Mouse (Mus musculus) forebrain, postnatal 0 days (tissue): ENCODE results near the gene Krt28. TPM values are rescaled to one million over a fixed set of nuclear protein-coding genes. Genes with fewer than 3 reads are reported as not detected.
A peak's percentile ranks its signal among the peaks of the same experiment; 100 is the strongest.

Experiments
- ATAC-seq: fragments of 200-750 bp; cut with Nextera tagmentation; 2 replicates; pipeline ENCODE4 v1.8.0; 2017; ENCODE audit warnings: mild to moderate bottlenecking, moderate library complexity
- DNase-seq: peaks from one replicate; pipeline ENCODE4 v3.0.0-alpha.2; 2015
- H3K27ac ChIP-seq: fragments of 300-500 bp; sonication (generic); 2 replicates; pipeline ENCODE4 v1.5.1; 2014; ENCODE audit warnings: low read depth, mild to moderate bottlenecking, antibody characterized with exemption, low read length, moderate library complexity, mixed read lengths
- H3K27me3 ChIP-seq: fragments of 300-500 bp; sonication (generic); 2 replicates; pipeline ENCODE4 v1.6.1; 2014; ENCODE audit warnings: mild to moderate bottlenecking, low read length, mixed read lengths; ENCODE audit not compliant: insufficient read depth
- H3K36me3 ChIP-seq: fragments of 300-500 bp; sonication (generic); 2 replicates; pipeline ENCODE4 v1.6.1; 2014; ENCODE audit warnings: mild to moderate bottlenecking, moderate library complexity; ENCODE audit not compliant: insufficient read depth
- H3K4me1 ChIP-seq: fragments of 300-500 bp; sonication (generic); 2 replicates; pipeline ENCODE4 v1.6.1; 2014; ENCODE audit warnings: antibody characterized with exemption; ENCODE audit not compliant: insufficient read depth
- H3K4me2 ChIP-seq: fragments of 300-500 bp; sonication (generic); 2 replicates; pipeline ENCODE4 v1.6.1; 2014; ENCODE audit warnings: low read depth, mild to moderate bottlenecking, moderate library complexity
- H3K4me3 ChIP-seq: fragments of 300-500 bp; sonication (generic); 2 replicates; pipeline ENCODE4 v1.5.1; 2014; ENCODE audit warnings: low read depth, low read length, mixed read lengths
- H3K9ac ChIP-seq: fragments of 300-500 bp; sonication (generic); 2 replicates; pipeline ENCODE4 v1.6.1; 2014; ENCODE audit warnings: mild to moderate bottlenecking
- H3K9me3 ChIP-seq: fragments of 300-500 bp; sonication (generic); 2 replicates; pipeline ENCODE4 v1.6.1; 2016; ENCODE audit warnings: low read length
- CTCF ChIP-seq: sonication (generic); IDR thresholded peaks from 2 replicates; pipeline ENCODE4 v1.5.1; 2016; ENCODE audit warnings: antibody characterized with exemption, control low read depth, low read depth
- WGBS: fragments of 180-500 bp; shearing (Covaris S2); extraction: QIAGEN DNeasy Blood & Tissue Kit; methylation state at CpG from one replicate; pipeline ENCODE4 v1.1.7; 2014; 5-methylcytosine and 5-hydroxymethylcytosine counted together
- polyA plus RNA-seq: library from polyadenylated mRNA; unstranded; fragments of >200 nt; fragmentation: Nextera tagmentation; extraction: Ambion mirVana; gene quantifications from 2 replicates; pipeline ENCODE4 v1.2.1, GENCODE M21; 2015
- total RNA-seq: library from RNA; depleted of rRNA; stranded (reverse); fragments of >200 nt; gene quantifications from 2 replicates; pipeline ENCODE4 v1.2.3, GENCODE M21; 2014

The Krt28 gene
- total and polyA plus RNA-seq, 2 experiments from 2014 or later = 0.19 to 0.24 TPM

- no peaks in the 10 kb centered on the region for H3K9me3 ChIP-seq
- peak; percentile 54; the same call in 1 of the 2 replicates for ATAC-seq
- 74% methylated on average over 6 of the region's 6 CpGs for WGBS
- no peaks in the 10 kb centered on the region for H3K27me3 ChIP-seq
- H3K9ac ChIP-seq = no peak overlapping the region
- no peak overlapping the region for H3K4me3 ChIP-seq
- TF ChIP-seq CTCF = no peak
- no peaks in the 10 kb centered on the region for H3K4me1 ChIP-seq
- no peak overlapping the region for H3K27ac ChIP-seq
- no peak overlapping the region for H3K4me2 ChIP-seq
- no peaks in the 10 kb centered on the region for H3K36me3 ChIP-seq
- no peak for DNase-seq
Measured at GRCm38 (mm10) chr11:99391375-99391774, 16.7 kb upstream of the Krt28 start.

- Histone ChIP-seq H3K9ac (no peak overlapping the region), H3K27ac (no peak overlapping the region), H3K4me2 (no peak overlapping the region), H3K4me1 (no peaks in the 10 kb centered on the region), H3K4me3 (no peak overlapping the region), H3K27me3 (no peaks in the 10 kb centered on the region), H3K36me3 (no peaks in the 10 kb centered on the region), H3K9me3 (no peaks in the 10 kb centered on the region)
- TF ChIP-seq CTCF = no peak
- DNase-seq (no peak), ATAC-seq (no peak)
- WGBS = 66% methylated on average over 7 of the region's 7 CpGs
Measured at GRCm38 (mm10) chr11:99390866-99391265, 16.2 kb upstream of the Krt28 start.

GRCm38 (mm10) chr11:99389264-99389663, 14.6 kb upstream of the Krt28 start, which contains the start of gene Krt10:
Gene Krt10 (minus strand): TSS chr11:99389364.
- whole genome bisulfite sequencing = 84% methylated on average over 4 of the region's 4 CpGs
- no peak for TF ChIP-seq CTCF

GRCm38 (mm10) chr11:99388661-99389060, 14.0 kb upstream of the Krt28 start:
- DNase-seq (no peak), ATAC-seq (no peak)
- Histone ChIP-seq H3K9me3 (no peaks in the 10 kb centered on the region), H3K27ac (no peak overlapping the region), H3K4me2 (no peak overlapping the region), H3K4me3 (no peak overlapping the region), H3K36me3 (no peaks in the 10 kb centered on the region), H3K4me1 (no peaks in the 10 kb centered on the region), H3K9ac (no peak overlapping the region), H3K27me3 (no peaks in the 10 kb centered on the region)
- no peak for TF ChIP-seq CTCF
- WGBS = 93% methylated on average over 18 of the region's 18 CpGs

More at GRCm38 (mm10) chr11:99389264-99389663, 14.6 kb upstream of the Krt28 start, which contains the start of gene Krt10:
- Histone ChIP-seq H3K27ac (no peak within 1 kb of the TSS), H3K9me3 (no peaks in the 10 kb centered on the region), H3K36me3 (no peaks in the 10 kb centered on the region), H3K4me1 (no peaks in the 10 kb centered on the region), H3K4me2 (no peak within 1 kb of the TSS), H3K27me3 (no peaks in the 10 kb centered on the region), H3K4me3 (no peak within 1 kb of the TSS), H3K9ac (no peak within 1 kb of the TSS)
- ATAC-seq (no peak), DNase-seq (no peak)

- H3K27me3 ChIP-seq = no peaks in the 10 kb centered on the region
- H3K4me3 ChIP-seq = peak overlapping the region; percentile 59
- WGBS = under 1% methylated on average over 71 of the region's 71 CpGs
- peak overlapping the region; percentile 71 for H3K9ac ChIP-seq
- H3K9me3 ChIP-seq = no peaks in the 10 kb centered on the region
- no peaks in the 10 kb centered on the region for H3K4me1 ChIP-seq
- H3K4me2 ChIP-seq = peak overlapping the region; percentile 63
- TF ChIP-seq CTCF = no peak
- H3K27ac ChIP-seq = peak overlapping the region; percentile 96
- DNase-seq (peak; percentile 89), ATAC-seq (peak; percentile 93)
- H3K36me3 ChIP-seq = no peaks in the 10 kb centered on the region
Measured at GRCm38 (mm10) chr11:99385813-99386721, 11.4 kb upstream of the Krt28 start.

GRCm38 (mm10) chr11:99379568-99379967, 4.9 kb upstream of the Krt28 start:
- peak; percentile 86 for TF ChIP-seq CTCF
- Histone ChIP-seq H3K4me2 (no peak overlapping the region), H3K27me3 (no peaks in the 10 kb centered on the region), H3K4me1 (no peaks in the 10 kb centered on the region), H3K9ac (no peak overlapping the region), H3K36me3 (no peaks in the 10 kb centered on the region), H3K9me3 (no peaks in the 10 kb centered on the region), H3K27ac (no peak overlapping the region), H3K4me3 (no peak overlapping the region)
- ATAC-seq = no peak
- DNase-seq = peak; percentile 77
- WGBS = 12% methylated on average over 5 of the region's 5 CpGs

GRCm38 (mm10) chr11:99369853-99370451, 4.8 kb downstream of the Krt28 start:
- peak; percentile 69 for DNase-seq

More at GRCm38 (mm10) chr11:99369853-99370451, 4.8 kb downstream of the Krt28 start:
- no peaks in the 10 kb centered on the region for H3K36me3 ChIP-seq
- peak overlapping the region; percentile 54 for H3K27ac ChIP-seq
- no peak for TF ChIP-seq CTCF
- WGBS = 70% methylated on average over 8 of the region's 8 CpGs
- H3K27me3 ChIP-seq = no peaks in the 10 kb centered on the region
- no peaks in the 10 kb centered on the region for H3K9me3 ChIP-seq
- ATAC-seq = peak; percentile 81
- no peaks in the 10 kb centered on the region for H3K4me1 ChIP-seq
- H3K9ac ChIP-seq = no peak overlapping the region
- H3K4me3 ChIP-seq = no peak overlapping the region
- no peak overlapping the region for H3K4me2 ChIP-seq
